Mouse (Mus musculus) heart, embryonic 11.5 days (tissue): ENCODE data around the gene Olfr129. TPM values are rescaled to one million over a fixed set of nuclear protein-coding genes. Genes with fewer than 3 reads are reported as not detected.

ENCODE experiments used
- ATAC-seq: fragments of 200-750 bp; cut with Nextera tagmentation; replicated peaks from 2 replicates; pipeline ENCODE4 v1.8.0; 2017; ENCODE audit warnings: moderate library complexity; ENCODE audit not compliant: insufficient number of reproducible peaks, low FRiP score, low TSS enrichment
- H3K27ac ChIP-seq: fragments of 300-500 bp; sonication (generic); 2 replicates; pipeline ENCODE4 v1.5.1; 2014; ENCODE audit warnings: mild to moderate bottlenecking, low read depth, low read length
- H3K27me3 ChIP-seq: fragments of 300-500 bp; sonication (generic); 2 replicates; pipeline ENCODE4 v1.6.1; 2014; ENCODE audit warnings: mild to moderate bottlenecking, low read length, mixed read lengths; ENCODE audit not compliant: control insufficient read depth, insufficient read depth
- H3K36me3 ChIP-seq: fragments of 300-500 bp; sonication (generic); 2 replicates; pipeline ENCODE4 v1.6.1; 2014; ENCODE audit warnings: mild to moderate bottlenecking, low read length, moderate library complexity, mixed read lengths; ENCODE audit not compliant: control insufficient read depth, insufficient read depth
- H3K4me1 ChIP-seq: fragments of 300-500 bp; sonication (generic); 2 replicates; pipeline ENCODE4 v1.6.1; 2014; ENCODE audit warnings: low read length; ENCODE audit not compliant: control insufficient read depth, insufficient read depth
- H3K4me2 ChIP-seq: fragments of 300-500 bp; sonication (generic); 2 replicates; pipeline ENCODE4 v1.6.1; 2014; ENCODE audit warnings: mild to moderate bottlenecking, moderate library complexity
- H3K4me3 ChIP-seq: fragments of 300-500 bp; sonication (generic); 2 replicates; pipeline ENCODE4 v1.5.1; 2014; ENCODE audit warnings: low read depth, low read length
- H3K9ac ChIP-seq: fragments of 300-500 bp; sonication (generic); 2 replicates; pipeline ENCODE4 v1.6.1; 2014; ENCODE audit warnings: mild to moderate bottlenecking, low read depth, low read length, moderate library complexity
- H3K9me3 ChIP-seq: fragments of 300-500 bp; sonication (generic); replicated peaks from 2 replicates; pipeline ENCODE4 v1.6.1; 2016; ENCODE audit warnings: low read length; ENCODE audit not compliant: control insufficient read depth
- WGBS: fragments of 180-500 bp; shearing (Covaris S2); extraction: QIAGEN DNeasy Blood & Tissue Kit; methylation state at CpG from one replicate; pipeline ENCODE4 v1.1.7; 2014; ENCODE audit not compliant: insufficient replicate concordance; 5-methylcytosine and 5-hydroxymethylcytosine counted together
- polyA plus RNA-seq: library from polyadenylated mRNA; unstranded; fragments of >200 nt; fragmentation: Nextera tagmentation; extraction: Ambion mirVana; gene quantifications from 2 replicates; pipeline ENCODE4 v1.2.1, GENCODE M21; 2014

Gene Olfr129
- polyA plus RNA-seq, result not detected in 2 replicates

DNA sequence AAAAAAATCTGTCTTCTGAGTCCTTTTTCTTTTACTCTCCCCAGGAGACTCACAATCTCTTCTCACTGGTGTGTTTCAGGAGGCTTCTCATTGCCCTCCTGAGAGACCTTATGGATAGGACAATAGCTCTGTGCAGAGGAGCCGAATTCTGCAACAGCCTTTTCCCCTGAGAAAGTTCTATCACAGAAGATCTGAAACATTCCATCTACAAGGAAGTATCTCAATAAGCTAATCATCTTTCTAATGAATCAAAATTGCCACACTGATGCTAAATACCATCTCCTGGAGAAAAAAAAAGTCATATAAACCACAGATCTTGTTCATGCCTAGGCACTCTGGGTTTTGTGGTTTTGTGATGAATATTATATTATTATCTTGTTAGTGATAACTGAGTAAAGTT lies at the start of gene Olfr129:
TSS of gene Olfr129 (minus strand) at position 101 of the 400 bp plus-strand sequence.
- Histone ChIP-seq H3K4me3 (no peak within 1 kb of the TSS), H3K36me3 (no peaks in the 10 kb centered on the region), H3K4me1 (no peaks in the 10 kb centered on the region), H3K27me3 (no peaks in the 10 kb centered on the region), H3K9ac (no peak within 1 kb of the TSS), H3K4me2 (no peak within 1 kb of the TSS), H3K9me3 (no peaks in the 10 kb centered on the region), H3K27ac (no peak within 1 kb of the TSS)
- 56% methylated on average over 1 of the region's 1 CpGs for WGBS
- no peak for ATAC-seq

GRCm38 (mm10) chr17:38088593-38088992 lies 28.7 kb upstream of the Olfr129 start, which contains the start of gene Olfr131:
Gene Olfr131 (minus strand): TSS chr17:38088693.
- no peak within 1 kb of the TSS for H3K27ac ChIP-seq
- no peaks in the 10 kb centered on the region for H3K4me1 ChIP-seq
- H3K9ac ChIP-seq, result no peak within 1 kb of the TSS
- H3K27me3 ChIP-seq, result no peaks in the 10 kb centered on the region
- no peaks in the 10 kb centered on the region for H3K9me3 ChIP-seq
- H3K36me3 ChIP-seq, result no peaks in the 10 kb centered on the region
- H3K4me3 ChIP-seq, result no peak within 1 kb of the TSS
- H3K4me2 ChIP-seq, result no peak within 1 kb of the TSS
- no peak for ATAC-seq

- H3K27me3 ChIP-seq, result no peaks in the 10 kb centered on the region
- H3K36me3 ChIP-seq, result no peaks in the 10 kb centered on the region
- H3K27ac ChIP-seq, result no peak overlapping the region
- no peaks in the 10 kb centered on the region for H3K4me1 ChIP-seq
- no peak overlapping the region for H3K9ac ChIP-seq
- ATAC-seq, result no peak
- H3K9me3 ChIP-seq, result no peaks in the 10 kb centered on the region
- 83% methylated on average over 4 of the region's 4 CpGs for WGBS
- no peak overlapping the region for H3K4me2 ChIP-seq
- no peak overlapping the region for H3K4me3 ChIP-seq
These were observed 22.5 kb upstream of the Olfr129 start for GRCm38 (mm10) chr17:38082364-38082763.

- no peak for ATAC-seq
- H3K9ac ChIP-seq, result no peak within 1 kb of the TSS
- H3K36me3 ChIP-seq, result no peaks in the 10 kb centered on the region
- no peaks in the 10 kb centered on the region for H3K9me3 ChIP-seq
- no peak within 1 kb of the TSS for H3K27ac ChIP-seq
- no peak within 1 kb of the TSS for H3K4me3 ChIP-seq
- no peaks in the 10 kb centered on the region for H3K4me1 ChIP-seq
- 86% methylated on average over 1 of the region's 1 CpGs for WGBS
- no peaks in the 10 kb centered on the region for H3K27me3 ChIP-seq
- no peak within 1 kb of the TSS for H3K4me2 ChIP-seq
These were observed 3.7 kb upstream of the Olfr129 start, which contains the start of gene Olfr130 for GRCm38 (mm10) chr17:38063621-38064020. Gene Olfr130 (plus strand): TSS chr17:38063921.

- Histone ChIP-seq H3K4me3 (no peak overlapping the region), H3K36me3 (no peaks in the 10 kb centered on the region), H3K27ac (no peak overlapping the region), H3K27me3 (no peaks in the 10 kb centered on the region), H3K9me3 (0 out of 2 replicates have a peak, but pooled peaks cover 2% of the 10 kb centered on the region), H3K4me2 (no peak overlapping the region), H3K4me1 (no peaks in the 10 kb centered on the region), H3K9ac (no peak overlapping the region)
- 28% methylated on average over 5 of the region's 5 CpGs for WGBS
- no peak for ATAC-seq
These were observed 33.6 kb downstream of the Olfr129 start for GRCm38 (mm10) chr17:38026297-38026696.

DNA sequence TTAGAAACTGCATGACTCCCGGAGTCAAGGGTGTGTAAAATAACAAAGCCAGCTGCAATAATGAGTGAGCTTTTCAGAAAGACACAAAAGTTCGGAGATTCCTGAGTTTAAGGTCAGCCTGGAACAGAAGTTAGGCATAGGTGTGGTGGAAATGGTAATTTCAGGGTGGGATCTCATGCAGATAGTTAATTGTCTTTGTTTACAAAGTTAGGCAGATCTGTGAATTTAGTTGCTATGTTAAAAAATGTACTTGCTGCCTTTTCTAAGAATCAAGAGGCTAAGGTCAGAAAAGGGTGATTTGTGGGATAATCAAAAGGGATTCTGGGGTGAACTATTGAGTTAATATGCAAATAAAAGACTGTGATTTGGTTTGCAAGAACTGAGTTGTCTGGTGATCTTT lies 43.5 kb downstream of the Olfr129 start:
- Histone ChIP-seq H3K27ac (no peak overlapping the region), H3K4me2 (no peak overlapping the region), H3K4me3 (no peak overlapping the region), H3K9me3 (no peaks in the 10 kb centered on the region), H3K27me3 (no peaks in the 10 kb centered on the region), H3K4me1 (no peaks in the 10 kb centered on the region), H3K9ac (no peak overlapping the region), H3K36me3 (no peaks in the 10 kb centered on the region)
- no peak for ATAC-seq
- WGBS, result 78% methylated on average over 2 of the region's 2 CpGs

DNA sequence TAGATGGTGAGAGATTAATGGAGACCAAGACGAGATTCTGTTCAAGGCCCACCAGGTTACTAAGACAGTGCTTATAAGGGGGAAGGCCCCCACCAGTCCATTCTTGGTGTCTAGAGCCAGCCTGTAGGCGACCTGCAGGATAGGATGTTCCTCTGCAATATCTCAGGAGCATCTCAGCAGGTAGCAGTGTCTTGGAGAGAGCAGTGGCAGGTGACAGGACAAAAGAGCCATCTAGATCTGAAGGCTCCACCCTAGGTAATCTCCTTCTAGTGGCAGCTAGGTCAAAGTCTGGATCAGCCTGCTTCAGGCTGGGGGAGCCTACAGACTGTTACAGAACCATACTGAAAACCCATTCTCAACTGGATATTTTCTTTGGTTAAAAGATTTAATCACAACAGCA lies 54.9 kb downstream of the Olfr129 start:
- H3K9me3 ChIP-seq, result no peaks in the 10 kb centered on the region
- H3K4me1 ChIP-seq, result no peaks in the 10 kb centered on the region
- H3K9ac ChIP-seq, result no peak overlapping the region
- no peak overlapping the region for H3K4me3 ChIP-seq
- H3K4me2 ChIP-seq, result no peak overlapping the region
- H3K36me3 ChIP-seq, result no peaks in the 10 kb centered on the region
- no peak overlapping the region for H3K27ac ChIP-seq
- no peaks in the 10 kb centered on the region for H3K27me3 ChIP-seq
- ATAC-seq, result no peak
- 72% methylated on average over 2 of the region's 2 CpGs for WGBS

Other genes starting within 250 kb of the Olfr129 start
- not detected in 2 replicates for gene Olfr125, start 227.1 kb downstream of the Olfr129 start, polyA plus RNA-seq
- gene Olfr126, start 212.6 kb downstream of the Olfr129 start, polyA plus RNA-seq, result not detected in 2 replicates
- gene Olfr127, start 159.6 kb downstream of the Olfr129 start, polyA plus RNA-seq, result not detected in 2 replicates
- not detected in 2 replicates for gene Olfr128, start 139.5 kb downstream of the Olfr129 start, polyA plus RNA-seq
- gene Olfr761, start 107.0 kb downstream of the Olfr129 start, polyA plus RNA-seq, result not detected in 2 replicates
- not detected in 2 replicates for gene Olfr130, start 3.8 kb upstream of the Olfr129 start, polyA plus RNA-seq
- gene Olfr131, start 28.6 kb upstream of the Olfr129 start, polyA plus RNA-seq, result not detected in 2 replicates
- gene Olfr132, start 74.4 kb upstream of the Olfr129 start, polyA plus RNA-seq, result not detected in 2 replicates
- not detected in 2 replicates for gene Olfr133, start 85.2 kb upstream of the Olfr129 start, polyA plus RNA-seq
- gene Olfr134, start 111.3 kb upstream of the Olfr129 start, polyA plus RNA-seq, result not detected in 2 replicates
- not detected in 2 replicates for gene Olfr135, start 144.3 kb upstream of the Olfr129 start, polyA plus RNA-seq
- gene Olfr138, start 201.0 kb upstream of the Olfr129 start, polyA plus RNA-seq, result not detected in 2 replicates
- not detected in 2 replicates for gene Olfr137, start 247.5 kb upstream of the Olfr129 start, polyA plus RNA-seq